Mouse (Mus musculus): ENCODE measurements at regions not wholly inside any gene's neighbourhood (a gene's known extent, or its start where the extent isn't known, plus 50 kb on each side); places are given as distances from the start of the nearest gene placed in this dataset.
A peak's percentile ranks its signal among the peaks of the same experiment; 100 is the strongest.

DNA sequence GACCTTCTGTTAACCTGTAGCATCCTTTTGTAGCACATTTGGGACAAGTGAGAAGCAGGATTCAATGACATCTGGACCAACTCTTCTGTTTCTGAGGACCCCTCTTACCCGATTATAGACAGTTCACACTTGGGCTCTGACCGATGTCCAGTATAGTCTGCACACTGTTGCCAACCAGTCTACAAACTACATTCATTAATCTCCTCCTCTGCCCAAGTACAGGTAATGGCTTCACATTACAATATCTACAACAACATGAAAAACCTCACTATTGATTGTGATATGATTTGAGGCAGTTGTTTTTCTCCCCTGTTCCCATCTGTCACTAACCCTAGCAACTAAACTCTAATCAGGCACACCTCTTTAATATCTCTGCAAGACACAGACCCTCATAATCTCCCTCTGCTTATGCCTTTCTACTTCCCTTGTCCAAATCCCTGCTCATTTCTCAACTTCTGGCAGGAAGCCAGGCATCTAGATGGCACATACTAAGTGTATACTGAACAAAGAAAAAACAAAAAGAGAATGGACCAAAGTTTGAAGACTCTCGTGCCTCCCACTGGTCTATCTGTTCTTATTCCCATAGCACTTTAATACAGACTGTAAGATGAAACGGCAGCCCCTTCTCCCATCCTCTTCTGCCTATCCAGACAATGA lies 331.8 kb downstream of the Sorl1 start:
- H3K9me3 ChIP-seq: no peaks in the 10 kb centered on the region
- no peak overlapping the region for H3K4me3 ChIP-seq
- 75% methylated on average over 4 of the region's 4 CpGs for WGBS
- H3K4me1 ChIP-seq: peaks cover 15% of the 10 kb centered on the region
- H3K9ac ChIP-seq: no peak overlapping the region
- H3K27ac ChIP-seq: no peak overlapping the region
- no peak overlapping the region for H3K4me2 ChIP-seq
- H3K27me3 ChIP-seq: no peaks in the 10 kb centered on the region
- ATAC-seq (ENCODE audit: insufficient number of reproducible peaks, low FRiP score, low TSS enrichment, low read depth): no peak
- H3K36me3 ChIP-seq: no peaks in the 10 kb centered on the region

GRCm38 (mm10) chr9:41791501-41792172 lies 332.5 kb downstream of the Sorl1 start:
- WGBS: 55% methylated on average over 5 of the region's 5 CpGs

DNA sequence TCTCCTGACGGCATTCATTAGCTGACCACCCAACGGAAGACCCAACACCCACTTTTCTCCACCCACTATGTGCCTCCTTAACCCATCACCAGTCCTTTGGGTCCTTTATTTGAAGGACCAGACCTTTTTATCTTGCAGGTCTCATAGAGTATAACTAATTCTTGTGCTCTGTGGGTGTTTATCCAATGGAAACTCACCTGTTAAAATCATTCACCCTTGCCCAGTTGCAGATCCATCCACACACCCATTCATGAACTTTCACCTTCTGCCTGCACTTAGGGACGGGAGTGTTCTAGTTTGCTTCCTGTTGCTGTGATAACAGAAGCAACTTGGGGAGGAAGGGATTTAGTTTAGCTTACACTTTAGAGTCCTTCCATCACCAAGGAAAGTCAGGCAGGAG lies 339.0 kb downstream of the Sorl1 start:
- no peak overlapping the region for H3K27ac ChIP-seq
- H3K27me3 ChIP-seq: no peaks in the 10 kb centered on the region
- H3K4me3 ChIP-seq: no peak overlapping the region
- no peak for ATAC-seq (ENCODE audit: insufficient number of reproducible peaks, low FRiP score, low TSS enrichment, low read depth)
- H3K4me1 ChIP-seq: peaks cover under 1% of the 10 kb centered on the region; the same call in 1 of the 2 replicates
- 76% methylated on average over 3 of the region's 3 CpGs for WGBS
- H3K9me3 ChIP-seq: 0 out of 2 replicates have a peak, but pooled peaks cover 5% of the 10 kb centered on the region
- H3K9ac ChIP-seq: no peak overlapping the region
- no peak overlapping the region for H3K4me2 ChIP-seq
- no peaks in the 10 kb centered on the region for H3K36me3 ChIP-seq

More at GRCm38 (mm10) chr9:41791501-41792172, 332.5 kb downstream of the Sorl1 start:
- H3K36me3 ChIP-seq: no peaks in the 10 kb centered on the region
- no peaks in the 10 kb centered on the region for H3K9me3 ChIP-seq
- H3K4me3 ChIP-seq: no peak overlapping the region
- H3K4me2 ChIP-seq: no peak overlapping the region
- H3K4me1 ChIP-seq: peaks cover 15% of the 10 kb centered on the region
- 0 out of 2 replicates have a peak, but pooled peaks have one; percentile 44 for ATAC-seq (ENCODE audit: insufficient number of reproducible peaks, low FRiP score, low TSS enrichment, low read depth)
- no peak overlapping the region for H3K27ac ChIP-seq
- H3K27me3 ChIP-seq: no peaks in the 10 kb centered on the region
- H3K9ac ChIP-seq: no peak overlapping the region

- no peaks in the 10 kb centered on the region for H3K9me3 ChIP-seq
- H3K4me1 ChIP-seq: peaks cover 4% of the 10 kb centered on the region; the same call in 1 of the 2 replicates
- no peaks in the 10 kb centered on the region for H3K36me3 ChIP-seq
- H3K27me3 ChIP-seq: no peaks in the 10 kb centered on the region
- H3K9ac ChIP-seq: no peak overlapping the region
- no peak overlapping the region for H3K4me2 ChIP-seq
- H3K4me3 ChIP-seq: no peak overlapping the region
- no peak for ATAC-seq (ENCODE audit: insufficient number of reproducible peaks, low FRiP score, low TSS enrichment, low read depth)
- WGBS: 91% methylated on average over 8 of the region's 8 CpGs
- H3K27ac ChIP-seq: no peak overlapping the region
Observed at GRCm38 (mm10) chr9:41772281-41772902, 351.7 kb downstream of the Sorl1 start.

DNA sequence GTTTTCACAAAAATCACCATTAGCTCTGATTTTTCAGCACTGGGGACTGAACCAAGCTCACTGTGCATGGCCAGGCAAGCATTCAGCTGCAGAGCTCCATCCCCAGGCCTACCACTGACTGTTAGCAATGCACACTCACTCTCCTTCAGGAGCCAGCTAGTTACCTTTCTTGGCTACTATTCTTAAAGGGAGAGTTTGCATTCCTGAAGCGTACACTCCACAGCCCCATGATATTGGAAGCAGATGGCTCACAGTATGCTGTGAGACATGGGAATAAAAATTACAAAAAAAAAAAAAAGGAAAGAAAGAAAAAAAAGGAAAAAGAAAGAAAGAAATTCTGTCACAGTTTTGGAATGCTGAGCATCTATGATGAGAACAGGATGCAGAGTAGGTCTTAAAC lies 352.8 kb downstream of the Sorl1 start:
- ATAC-seq (ENCODE audit: insufficient number of reproducible peaks, low FRiP score, low TSS enrichment, low read depth): no peak
- H3K9me3 ChIP-seq: no peaks in the 10 kb centered on the region
- no peak overlapping the region for H3K4me2 ChIP-seq
- H3K9ac ChIP-seq: no peak overlapping the region
- H3K27me3 ChIP-seq: no peaks in the 10 kb centered on the region
- H3K27ac ChIP-seq: no peak overlapping the region
- H3K4me3 ChIP-seq: no peak overlapping the region
- WGBS: 43% methylated on average over 1 of the region's 1 CpGs
- no peaks in the 10 kb centered on the region for H3K36me3 ChIP-seq
- H3K4me1 ChIP-seq: peaks cover 10% of the 10 kb centered on the region

DNA sequence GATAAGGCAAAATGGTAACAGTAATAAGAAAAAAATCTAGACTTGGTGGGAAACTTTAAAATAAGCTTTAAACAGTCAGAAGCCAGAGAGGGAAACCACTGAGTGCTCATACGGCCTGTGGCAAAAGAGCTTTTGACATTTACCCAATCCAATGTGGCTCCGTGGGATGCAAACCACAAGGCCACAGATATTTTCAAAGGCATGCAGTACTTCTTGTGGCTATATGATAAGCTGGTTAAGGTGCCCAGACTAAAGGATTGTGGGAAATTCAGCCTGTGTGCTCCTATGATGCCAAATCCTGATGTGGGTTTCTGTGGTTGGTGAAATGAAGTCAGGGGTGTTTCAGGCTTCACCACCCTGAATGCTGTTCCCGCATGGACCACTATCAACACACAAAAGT lies 355.8 kb downstream of the Sorl1 start:
- WGBS: 80% methylated on average over 3 of the region's 3 CpGs

DNA sequence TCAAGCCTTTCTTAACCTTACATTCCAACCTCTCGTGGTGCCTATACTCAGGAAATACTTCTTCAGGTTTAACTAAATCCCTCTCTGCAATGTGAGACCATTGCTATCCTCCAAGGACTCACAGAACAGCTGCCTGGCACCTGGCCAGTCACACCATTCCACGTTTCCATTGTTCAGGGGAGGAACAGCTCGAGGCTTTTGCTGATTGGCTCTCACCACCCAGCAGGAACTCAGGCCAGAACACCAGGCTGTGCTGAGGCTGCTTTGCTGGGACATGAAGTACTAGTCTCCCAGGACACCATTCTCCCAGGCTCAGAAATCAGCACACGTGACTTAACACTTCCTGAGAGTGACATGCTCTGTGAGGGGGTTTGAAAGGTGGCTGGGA lies 357.6 kb downstream of the Sorl1 start:
- 3% methylated on average over 4 of the region's 4 CpGs for WGBS
- Histone ChIP-seq H3K36me3 (no peaks in the 10 kb centered on the region), H3K4me1 (peaks cover 16% of the 10 kb centered on the region), H3K4me3 (no peak overlapping the region), H3K4me2 (no peak overlapping the region), H3K9ac (no peak overlapping the region), H3K27ac (peak overlapping the region; percentile 83), H3K27me3 (no peaks in the 10 kb centered on the region), H3K9me3 (no peaks in the 10 kb centered on the region)
- ATAC-seq (ENCODE audit: insufficient number of reproducible peaks, low FRiP score, low TSS enrichment, low read depth): peak; percentile 84

More for the DNA sequence above, 355.8 kb downstream of the Sorl1 start:
- ATAC-seq (ENCODE audit: insufficient number of reproducible peaks, low FRiP score, low TSS enrichment, low read depth): no peak
- Histone ChIP-seq H3K27ac (no peak overlapping the region), H3K4me3 (no peak overlapping the region), H3K9me3 (no peaks in the 10 kb centered on the region), H3K9ac (no peak overlapping the region), H3K27me3 (no peaks in the 10 kb centered on the region), H3K4me2 (no peak overlapping the region), H3K4me1 (peaks cover 20% of the 10 kb centered on the region), H3K36me3 (no peaks in the 10 kb centered on the region)

DNA sequence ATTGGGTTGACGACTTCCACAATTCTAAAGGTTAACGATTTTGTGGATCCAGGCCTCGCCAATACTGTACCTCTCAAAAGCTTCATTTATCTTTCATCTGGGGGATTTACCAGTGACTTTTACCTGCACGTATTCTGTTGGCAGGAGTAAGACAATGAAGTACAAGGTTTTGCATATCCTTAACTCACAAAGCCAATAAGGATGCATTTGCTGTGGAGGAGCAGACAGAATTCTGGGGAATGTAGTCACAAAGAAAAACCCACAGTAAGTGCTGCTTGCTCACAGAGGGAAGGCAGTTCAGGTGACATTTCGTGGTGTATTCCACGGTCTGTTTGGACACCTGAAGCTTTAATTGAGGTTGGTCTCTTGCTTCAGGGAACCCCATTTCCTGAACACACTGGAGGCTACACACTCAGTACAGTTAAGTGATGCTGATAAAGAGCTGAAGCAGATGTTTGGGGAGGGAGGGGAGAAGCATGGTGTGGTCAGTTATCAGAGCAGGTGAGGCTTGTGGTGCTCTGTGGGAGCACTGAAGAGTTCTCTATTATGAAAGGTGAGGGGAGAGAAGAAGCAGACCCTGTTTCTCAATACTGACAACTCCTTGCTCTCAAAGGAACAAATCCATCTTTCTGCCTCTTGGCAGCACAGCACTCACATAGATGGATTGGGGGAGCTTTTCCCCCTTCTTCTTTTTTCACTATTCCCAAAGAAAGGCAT lies 358.1 kb downstream of the Sorl1 start:
- peak overlapping the region; percentile 83 for H3K27ac ChIP-seq
- no peak overlapping the region for H3K4me2 ChIP-seq
- H3K27me3 ChIP-seq: no peaks in the 10 kb centered on the region
- no peaks in the 10 kb centered on the region for H3K9me3 ChIP-seq
- H3K36me3 ChIP-seq: no peaks in the 10 kb centered on the region
- ATAC-seq (ENCODE audit: insufficient number of reproducible peaks, low FRiP score, low TSS enrichment, low read depth): peak; percentile 56; the same call in 1 of the 2 replicates
- 45% methylated on average over 6 of the region's 6 CpGs for WGBS
- H3K9ac ChIP-seq: no peak overlapping the region
- H3K4me3 ChIP-seq: no peak overlapping the region
- H3K4me1 ChIP-seq: peaks cover 16% of the 10 kb centered on the region

DNA sequence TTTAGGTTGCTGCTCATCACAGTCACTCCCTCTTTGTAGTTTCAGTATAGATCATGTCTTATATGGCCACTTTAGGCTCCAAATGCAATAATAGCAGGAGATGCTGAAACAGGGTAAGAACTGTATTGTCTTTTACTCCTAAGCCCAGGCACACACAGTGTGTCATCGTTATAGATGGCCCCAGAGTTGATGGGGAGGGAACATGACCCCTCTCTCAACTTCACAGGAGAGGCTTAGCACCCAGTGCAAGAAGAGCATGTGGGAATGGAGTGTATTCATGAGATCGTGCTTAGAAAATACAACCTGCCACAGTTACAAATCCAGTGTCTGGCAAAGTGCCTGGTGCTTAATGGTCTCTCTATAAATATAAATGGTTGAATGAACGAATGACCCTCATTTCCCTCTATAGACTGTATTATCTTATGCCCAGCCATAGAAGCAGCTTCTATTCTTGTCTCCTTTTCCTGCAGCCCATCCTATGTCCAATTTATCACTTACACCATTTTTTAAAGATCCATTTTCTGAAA lies 363.0 kb downstream of the Sorl1 start:
- 35% methylated on average over 3 of the region's 3 CpGs for WGBS
- H3K4me2 ChIP-seq: no peak overlapping the region
- H3K4me1 ChIP-seq: peaks cover 8% of the 10 kb centered on the region
- no peak for ATAC-seq (ENCODE audit: insufficient number of reproducible peaks, low FRiP score, low TSS enrichment, low read depth)
- no peak overlapping the region for H3K9ac ChIP-seq
- no peaks in the 10 kb centered on the region for H3K27me3 ChIP-seq
- no peaks in the 10 kb centered on the region for H3K9me3 ChIP-seq
- no peak overlapping the region for H3K4me3 ChIP-seq
- no peaks in the 10 kb centered on the region for H3K36me3 ChIP-seq
- H3K27ac ChIP-seq: no peak overlapping the region

DNA sequence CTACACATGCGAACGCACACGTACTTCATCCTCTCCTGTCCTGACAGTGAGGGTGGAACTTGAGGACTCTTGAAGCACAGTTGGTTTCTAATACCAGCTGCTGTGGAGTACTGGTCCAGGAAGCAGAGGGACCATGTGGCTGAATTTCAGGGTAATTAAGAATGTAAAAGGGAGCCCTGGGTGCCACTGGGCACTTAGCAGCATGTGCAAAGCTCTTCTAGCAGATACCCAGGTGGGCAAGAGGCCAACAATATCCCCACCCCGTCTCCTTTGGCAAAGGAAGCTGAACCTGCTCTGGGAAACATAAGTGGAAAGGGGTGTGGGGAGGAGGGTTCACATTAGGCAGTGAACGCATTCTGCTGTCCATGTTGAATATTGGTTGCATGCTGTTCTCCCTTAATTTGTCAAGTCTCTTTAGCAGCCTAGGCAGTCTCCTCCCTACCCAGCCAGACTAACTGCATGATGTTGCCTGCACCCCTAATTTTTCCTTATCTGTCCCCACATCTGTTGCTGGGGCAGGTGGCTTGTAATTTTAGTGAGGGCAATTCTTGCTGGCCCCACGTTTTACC lies 369.6 kb downstream of the Sorl1 start:
- H3K4me2 ChIP-seq: no peak overlapping the region
- H3K4me3 ChIP-seq: no peak overlapping the region
- WGBS: 54% methylated on average over 6 of the region's 6 CpGs
- no peak overlapping the region for H3K27ac ChIP-seq
- H3K9ac ChIP-seq: no peak overlapping the region
- no peaks in the 10 kb centered on the region for H3K27me3 ChIP-seq
- ATAC-seq (ENCODE audit: insufficient number of reproducible peaks, low FRiP score, low TSS enrichment, low read depth): no peak
- peaks cover 12% of the 10 kb centered on the region; the same call in 1 of the 2 replicates for H3K4me1 ChIP-seq
- H3K36me3 ChIP-seq: no peaks in the 10 kb centered on the region
- H3K9me3 ChIP-seq: no peaks in the 10 kb centered on the region

DNA sequence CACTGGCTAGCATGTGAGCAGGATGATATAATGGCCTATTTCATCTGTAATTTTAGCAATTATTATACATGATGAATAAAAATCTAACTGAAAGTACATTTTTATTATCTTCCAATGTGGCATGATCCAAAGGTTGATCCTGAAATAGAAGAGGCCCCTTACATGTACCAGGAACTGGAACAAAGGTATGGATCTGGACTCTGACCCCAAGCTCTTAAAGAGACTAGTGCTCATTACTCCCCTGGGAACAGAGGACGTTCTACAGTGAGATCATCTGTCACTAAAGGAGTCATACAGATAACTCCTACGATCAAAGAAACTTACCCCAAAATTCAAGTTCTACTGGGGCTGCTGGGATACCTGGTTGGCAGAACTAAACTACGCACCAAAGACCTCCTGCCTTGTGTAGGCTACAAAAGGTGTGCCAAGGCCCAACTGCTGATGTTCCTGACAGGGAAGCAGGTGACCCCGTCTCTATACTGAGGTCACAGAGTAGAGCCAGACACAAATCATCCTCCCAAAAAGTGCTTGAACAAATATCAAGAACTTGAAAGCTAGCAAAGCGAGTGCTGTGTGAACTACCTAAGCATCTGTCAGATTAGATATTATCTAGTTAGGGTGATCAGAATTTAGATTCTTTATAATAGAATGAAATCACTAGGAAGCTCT lies 378.0 kb downstream of the Sorl1 start:
- no peaks in the 10 kb centered on the region for H3K9me3 ChIP-seq
- H3K4me2 ChIP-seq: no peak overlapping the region
- WGBS: 78% methylated on average over 5 of the region's 5 CpGs
- H3K27ac ChIP-seq: no peak overlapping the region
- no peak overlapping the region for H3K9ac ChIP-seq
- H3K4me3 ChIP-seq: no peak overlapping the region
- H3K36me3 ChIP-seq: no peaks in the 10 kb centered on the region
- H3K27me3 ChIP-seq: no peaks in the 10 kb centered on the region
- no peaks in the 10 kb centered on the region for H3K4me1 ChIP-seq
- ATAC-seq (ENCODE audit: insufficient number of reproducible peaks, low FRiP score, low TSS enrichment, low read depth): no peak
